Mouse (Mus musculus) hindbrain, postnatal 0 days (tissue): ENCODE data around the gene Psmb3. TPM values are rescaled to one million over a fixed set of nuclear protein-coding genes. Genes with fewer than 3 reads are reported as not detected.

ENCODE experiments used
- ATAC-seq: fragments of 200-750 bp; cut with Nextera tagmentation; 2 replicates; pipeline ENCODE4 v1.8.0; 2017; ENCODE audit warnings: mild to moderate bottlenecking, moderate TSS enrichment, moderate library complexity
- DNase-seq: peaks from one replicate; pipeline ENCODE4 v3.0.0-alpha.2; 2015; ENCODE audit warnings: low spot score
- H3K27ac ChIP-seq: fragments of 300-500 bp; sonication (generic); 2 replicates; pipeline ENCODE4 v1.5.1; 2014; ENCODE audit warnings: mild to moderate bottlenecking
- H3K27me3 ChIP-seq: fragments of 300-500 bp; sonication (generic); 2 replicates; pipeline ENCODE4 v1.6.1; 2014; ENCODE audit warnings: low read length, mixed read lengths; ENCODE audit not compliant: insufficient read depth
- H3K36me3 ChIP-seq: fragments of 300-500 bp; sonication (generic); 2 replicates; pipeline ENCODE4 v1.6.1; 2014; ENCODE audit warnings: low read length, mixed read lengths; ENCODE audit not compliant: insufficient read depth
- H3K4me1 ChIP-seq: fragments of 300-500 bp; sonication (generic); 2 replicates; pipeline ENCODE4 v1.6.1; 2014; ENCODE audit warnings: antibody characterized with exemption, low read length, mixed read lengths; ENCODE audit not compliant: insufficient read depth
- H3K4me2 ChIP-seq: fragments of 300-500 bp; sonication (generic); 2 replicates; pipeline ENCODE4 v1.6.1; 2014; ENCODE audit warnings: low read depth, mild to moderate bottlenecking, low read length, moderate library complexity, mixed read lengths
- H3K4me3 ChIP-seq: fragments of 300-500 bp; sonication (generic); 2 replicates; pipeline ENCODE4 v1.5.1; 2014; ENCODE audit warnings: low read length
- H3K9ac ChIP-seq: fragments of 300-500 bp; sonication (generic); replicated peaks from 2 replicates; pipeline ENCODE4 v1.6.1; 2014; ENCODE audit warnings: mild to moderate bottlenecking, low read length, moderate library complexity, mixed read lengths
- H3K9me3 ChIP-seq: fragments of 300-500 bp; sonication (generic); 2 replicates; pipeline ENCODE4 v1.6.1; 2016; ENCODE audit warnings: low read length, mixed read lengths
- CTCF ChIP-seq: IDR thresholded peaks from 2 replicates; pipeline ENCODE4 v1.5.1; 2016; ENCODE audit warnings: antibody characterized with exemption, control low read depth, low read depth
- whole genome bisulfite sequencing: fragments of 180-500 bp; shearing (Covaris S2); extraction: QIAGEN DNeasy Blood & Tissue Kit; methylation state at CpG from one replicate; pipeline ENCODE4 v1.1.7; 2014; 5-methylcytosine and 5-hydroxymethylcytosine counted together
- polyA plus RNA-seq: library from polyadenylated mRNA; unstranded; fragments of >200 nt; fragmentation: Nextera tagmentation; extraction: Ambion mirVana; gene quantifications from 2 replicates; pipeline ENCODE4 v1.2.1, GENCODE M21; 2015
- total RNA-seq: library from RNA; depleted of rRNA; stranded (reverse); fragments of >200 nt; gene quantifications from 2 replicates; pipeline ENCODE4 v1.2.3, GENCODE M21; 2014

Gene Psmb3
- total and polyA plus RNA-seq, 2 experiments from 2014 or later, result 498 to 523 TPM

- ATAC-seq (no peak), DNase-seq (no peak)
- no peak overlapping the region for H3K4me3 ChIP-seq
- H3K9me3 ChIP-seq, result no peaks in the 10 kb centered on the region
- no peak overlapping the region for H3K4me2 ChIP-seq
- WGBS, result 86% methylated on average over 15 of the region's 15 CpGs
- TF ChIP-seq CTCF, result no peak
- H3K9ac ChIP-seq, result no peak overlapping the region
- no peaks in the 10 kb centered on the region for H3K27me3 ChIP-seq
- peaks cover 48% of the 10 kb centered on the region for H3K36me3 ChIP-seq
- no peak overlapping the region for H3K27ac ChIP-seq
- H3K4me1 ChIP-seq, result no peaks in the 10 kb centered on the region
These were observed 27.0 kb upstream of the Psmb3 start for GRCm38 (mm10) chr11:97676050-97676754.

GRCm38 (mm10) chr11:97677381-97677780 is 25.8 kb upstream of the Psmb3 start:
- WGBS, result 29% methylated on average over 15 of the region's 15 CpGs
- Histone ChIP-seq H3K27ac (no peak overlapping the region), H3K9ac (no peak overlapping the region), H3K36me3 (peaks cover 46% of the 10 kb centered on the region), H3K4me3 (no peak overlapping the region), H3K4me2 (no peak overlapping the region), H3K9me3 (no peaks in the 10 kb centered on the region), H3K4me1 (no peaks in the 10 kb centered on the region), H3K27me3 (no peaks in the 10 kb centered on the region)
- no peak for TF ChIP-seq CTCF
- no peak for ATAC-seq
- peak; percentile 24 for DNase-seq

GRCm38 (mm10) chr11:97677842-97678241 is 25.4 kb upstream of the Psmb3 start:
- Histone ChIP-seq H3K27ac (no peak overlapping the region), H3K9ac (no peak overlapping the region), H3K9me3 (no peaks in the 10 kb centered on the region), H3K36me3 (peaks cover 42% of the 10 kb centered on the region), H3K4me1 (no peaks in the 10 kb centered on the region), H3K4me2 (no peak overlapping the region), H3K4me3 (no peak overlapping the region), H3K27me3 (no peaks in the 10 kb centered on the region)
- DNase-seq, result peak; percentile 27
- 50% methylated on average over 8 of the region's 8 CpGs for WGBS
- TF ChIP-seq CTCF, result peak; percentile 53
- peak; percentile 3; the same call in 1 of the 2 replicates for ATAC-seq

GRCm38 (mm10) chr11:97678301-97678700 is 24.9 kb upstream of the Psmb3 start:
- 63% methylated on average over 15 of the region's 15 CpGs for WGBS
- no peak for TF ChIP-seq CTCF
- no peaks in the 10 kb centered on the region for H3K9me3 ChIP-seq
- H3K4me3 ChIP-seq, result no peak overlapping the region
- no peak overlapping the region for H3K27ac ChIP-seq
- no peak overlapping the region for H3K4me2 ChIP-seq
- peaks cover 37% of the 10 kb centered on the region for H3K36me3 ChIP-seq
- no peak overlapping the region for H3K9ac ChIP-seq
- no peak for DNase-seq
- ATAC-seq, result peak; percentile 19; the same call in 1 of the 2 replicates
- H3K4me1 ChIP-seq, result no peaks in the 10 kb centered on the region
- H3K27me3 ChIP-seq, result no peaks in the 10 kb centered on the region

- H3K36me3 ChIP-seq, result peaks cover 19% of the 10 kb centered on the region
These were observed 22.8 kb upstream of the Psmb3 start for GRCm38 (mm10) chr11:97680430-97680829.

GRCm38 (mm10) chr11:97682504-97683055 is 20.6 kb upstream of the Psmb3 start:
- Histone ChIP-seq H3K4me3 (no peak overlapping the region), H3K4me2 (no peak overlapping the region), H3K36me3 (peaks cover 10% of the 10 kb centered on the region), H3K27me3 (no peaks in the 10 kb centered on the region), H3K9ac (no peak overlapping the region), H3K4me1 (0 out of 2 replicates have a peak, but pooled peaks cover 8% of the 10 kb centered on the region), H3K27ac (no peak overlapping the region), H3K9me3 (no peaks in the 10 kb centered on the region)
- DNase-seq (no peak), ATAC-seq (no peak)
- 79% methylated on average over 6 of the region's 6 CpGs for WGBS
- TF ChIP-seq CTCF, result no peak

More at GRCm38 (mm10) chr11:97680430-97680829, 22.8 kb upstream of the Psmb3 start:
- peak overlapping the region; percentile 51; the same call in 1 of the 2 replicates for H3K27ac ChIP-seq
- H3K4me2 ChIP-seq, result no peak overlapping the region
- 0 out of 2 replicates have a peak, but pooled peaks cover 2% of the 10 kb centered on the region for H3K4me1 ChIP-seq
- no peaks in the 10 kb centered on the region for H3K27me3 ChIP-seq
- ATAC-seq, result peak; percentile 63
- TF ChIP-seq CTCF, result no peak
- H3K9me3 ChIP-seq, result no peaks in the 10 kb centered on the region
- no peak overlapping the region for H3K4me3 ChIP-seq
- peak; percentile 79 for DNase-seq
- WGBS, result 39% methylated on average over 12 of the region's 12 CpGs
- H3K9ac ChIP-seq, result no peak overlapping the region
